Mouse (Mus musculus): ENCODE data around the gene Cdc14a. TPM values are rescaled to one million over a fixed set of nuclear protein-coding genes. Genes with fewer than 3 reads are reported as not detected.
A peak's percentile ranks its signal among the peaks of the same experiment; 100 is the strongest.

Gene Cdc14a
- total RNA-seq, 2 experiments from 2014 or later: 21.0 to 21.7 TPM

GRCm38 (mm10) chr3:116283996-116284395, 139.8 kb downstream of the Cdc14a start:
- no peak for ATAC-seq (ENCODE audit: poor library complexity, severe bottlenecking)

DNA sequence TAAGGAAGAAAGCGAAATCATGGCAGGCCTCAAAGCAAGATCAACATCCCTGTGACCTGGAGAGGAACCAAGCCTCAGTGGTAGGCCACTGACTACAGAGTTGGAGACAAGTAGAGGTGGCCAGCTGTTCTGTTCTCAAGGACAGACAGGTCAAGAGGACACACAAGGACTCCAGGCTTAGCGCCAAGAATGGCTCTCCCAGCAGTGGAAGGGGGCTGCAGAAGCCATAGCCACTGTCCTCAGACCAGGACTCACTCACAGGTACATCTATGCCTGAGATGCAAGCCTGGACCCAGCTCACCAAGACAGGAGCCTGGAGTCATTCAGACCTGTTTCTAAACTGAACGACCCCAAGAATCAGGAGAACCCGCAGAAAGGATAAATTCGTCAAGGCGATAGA, 142.2 kb downstream of the Cdc14a start:
- no peak for ATAC-seq (ENCODE audit: poor library complexity, severe bottlenecking)

GRCm38 (mm10) chr3:116277146-116277545, 146.7 kb downstream of the Cdc14a start:
- no peak for ATAC-seq (ENCODE audit: poor library complexity, severe bottlenecking)

GRCm38 (mm10) chr3:116271679-116272078, 152.2 kb downstream of the Cdc14a start:
- ATAC-seq (ENCODE audit: poor library complexity, severe bottlenecking): no peak

- ATAC-seq (ENCODE audit: poor library complexity, severe bottlenecking): no peak
Observed at GRCm38 (mm10) chr3:116267036-116267654, 156.7 kb downstream of the Cdc14a start.

GRCm38 (mm10) chr3:116266360-116266759, 157.5 kb downstream of the Cdc14a start:
- ATAC-seq (ENCODE audit: poor library complexity, severe bottlenecking): no peak

GRCm38 (mm10) chr3:116263977-116264376, 159.9 kb downstream of the Cdc14a start:
- no peak for ATAC-seq (ENCODE audit: poor library complexity, severe bottlenecking)

- no peak for ATAC-seq (ENCODE audit: poor library complexity, severe bottlenecking)
Observed at GRCm38 (mm10) chr3:116263061-116263460, 160.8 kb downstream of the Cdc14a start.

DNA sequence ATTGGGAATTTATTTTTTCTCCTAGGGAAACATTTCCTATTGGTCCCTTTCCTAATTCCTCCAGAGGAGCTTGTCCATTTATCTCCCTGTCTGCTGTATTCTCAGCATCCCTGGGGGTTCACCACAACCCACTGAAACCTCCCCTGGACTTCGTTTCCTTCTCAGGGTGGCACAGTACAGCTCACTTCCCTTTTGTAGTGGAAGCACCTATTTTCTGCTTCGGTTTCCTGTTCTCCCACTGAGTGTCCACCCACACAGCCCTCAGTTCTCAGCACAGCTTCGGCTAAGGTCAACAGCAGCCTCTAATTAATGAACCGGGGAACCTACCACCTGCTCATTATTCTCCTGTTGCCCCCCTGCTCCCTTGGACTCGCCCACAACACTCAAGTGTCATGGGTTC, 167.7 kb downstream of the Cdc14a start:
- ATAC-seq (ENCODE audit: poor library complexity, severe bottlenecking): peak; percentile 73

DNA sequence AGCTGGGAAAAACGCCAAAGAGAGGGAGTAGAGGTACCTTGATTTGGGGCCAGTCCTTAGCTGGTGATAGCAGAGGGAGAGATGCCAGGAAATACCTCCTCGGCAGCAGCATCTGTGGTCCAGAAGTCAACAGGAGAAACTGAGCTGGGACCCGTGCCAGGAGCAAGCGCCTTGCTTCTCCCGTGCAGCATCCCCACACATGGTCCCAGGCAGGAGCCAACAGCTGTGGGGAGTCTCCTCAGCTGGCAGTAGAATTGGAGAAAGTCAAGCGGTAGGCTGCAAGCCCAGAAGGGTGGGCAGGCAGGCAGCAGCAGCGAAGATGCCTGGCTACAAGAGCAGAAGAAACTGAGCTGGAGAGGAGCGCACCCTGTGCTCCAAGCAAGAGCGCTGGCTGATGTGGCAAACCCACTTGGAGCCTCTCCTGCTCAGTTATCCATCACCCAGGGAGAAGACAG, 170.7 kb downstream of the Cdc14a start, which contains the start of gene Gpr88:
Gpr88 (minus strand) TSS at position 427 of the 455 bp plus-strand sequence.
- no peak for ATAC-seq (ENCODE audit: poor library complexity, severe bottlenecking)

DNA sequence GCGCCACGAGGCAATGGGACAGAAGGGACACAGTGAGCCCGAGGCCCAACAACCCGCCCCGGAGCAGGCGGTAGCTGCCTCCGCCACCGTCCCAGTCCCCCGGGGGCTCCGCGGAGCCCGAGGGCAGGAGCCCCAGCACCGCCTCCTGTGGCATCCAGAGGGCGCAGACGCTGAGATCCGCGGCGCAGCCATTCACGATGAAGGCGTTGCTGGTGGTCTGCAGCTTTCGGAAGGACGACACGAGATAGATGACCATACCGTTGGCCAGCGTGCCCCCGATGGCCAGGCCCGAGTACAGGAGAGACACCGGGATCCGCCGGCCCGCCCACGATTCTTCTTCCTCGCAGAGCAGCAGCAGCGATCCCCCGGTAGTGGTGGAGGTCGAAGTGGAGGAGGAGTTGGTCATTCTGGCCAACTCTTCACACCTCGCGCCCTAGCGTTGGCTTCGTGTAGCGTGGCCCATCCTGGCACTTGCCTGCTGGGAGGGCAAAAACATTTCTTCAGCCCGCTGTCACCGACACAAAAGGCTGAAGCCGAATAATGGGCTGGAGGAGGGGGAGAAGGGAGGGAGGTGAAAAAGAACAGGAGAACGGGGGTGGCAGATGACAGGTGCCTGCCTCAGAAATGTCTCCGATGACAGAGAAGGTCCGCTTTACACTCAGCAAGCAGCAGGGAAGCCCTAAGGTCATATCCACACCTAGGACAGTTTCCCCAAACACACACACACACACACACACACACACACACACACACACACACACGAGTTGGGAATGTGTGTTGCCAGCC, 171.4 kb downstream of the Cdc14a start:
- ATAC-seq (ENCODE audit: poor library complexity, severe bottlenecking): peak; percentile 40; the same call in 1 of the 2 replicates

DNA sequence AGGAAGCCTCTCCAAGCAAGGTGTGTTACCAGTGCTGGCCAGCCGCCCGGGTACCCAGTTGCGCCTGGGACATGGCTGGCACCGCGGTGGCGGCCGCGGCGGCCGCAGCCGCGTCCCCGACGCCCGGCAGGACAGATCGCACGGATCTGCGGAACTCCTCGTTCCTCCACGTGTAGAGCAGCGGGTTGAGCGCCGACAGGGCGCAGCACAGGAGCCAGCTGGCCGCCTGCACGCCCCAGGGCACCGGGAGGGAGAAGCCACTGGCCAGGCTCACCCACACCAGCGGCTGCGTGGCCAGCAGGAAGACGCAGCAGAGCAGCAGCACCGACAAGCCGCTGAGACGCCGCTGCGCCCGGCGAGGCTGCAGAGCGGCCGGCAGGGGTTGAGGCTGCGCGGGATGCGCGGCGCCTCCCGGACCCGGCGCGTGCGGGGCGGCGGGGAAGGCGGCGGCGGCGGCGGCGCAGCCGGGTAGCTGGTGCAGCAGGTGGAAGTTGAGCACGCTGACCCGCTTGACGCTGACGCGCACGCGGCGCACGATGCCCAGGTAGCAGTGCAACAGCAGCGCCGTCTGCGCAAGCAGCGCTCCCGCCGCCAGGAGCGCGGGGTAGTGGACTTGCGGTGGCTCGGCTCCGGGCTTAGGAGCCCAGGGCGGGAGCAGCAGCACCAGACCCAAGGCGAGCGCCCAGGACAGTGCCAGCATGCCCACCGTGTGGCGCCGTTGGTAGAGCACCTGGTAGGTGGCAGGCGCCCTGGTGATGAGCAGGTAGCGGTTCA, 172.2 kb downstream of the Cdc14a start:
- ATAC-seq (ENCODE audit: poor library complexity, severe bottlenecking): peak; percentile 35

- no peak for ATAC-seq (ENCODE audit: poor library complexity, severe bottlenecking)
Observed at GRCm38 (mm10) chr3:116249026-116249425, 174.8 kb downstream of the Cdc14a start.

GRCm38 (mm10) chr3:116244476-116244875, 179.4 kb downstream of the Cdc14a start:
- ATAC-seq (ENCODE audit: poor library complexity, severe bottlenecking): no peak

DNA sequence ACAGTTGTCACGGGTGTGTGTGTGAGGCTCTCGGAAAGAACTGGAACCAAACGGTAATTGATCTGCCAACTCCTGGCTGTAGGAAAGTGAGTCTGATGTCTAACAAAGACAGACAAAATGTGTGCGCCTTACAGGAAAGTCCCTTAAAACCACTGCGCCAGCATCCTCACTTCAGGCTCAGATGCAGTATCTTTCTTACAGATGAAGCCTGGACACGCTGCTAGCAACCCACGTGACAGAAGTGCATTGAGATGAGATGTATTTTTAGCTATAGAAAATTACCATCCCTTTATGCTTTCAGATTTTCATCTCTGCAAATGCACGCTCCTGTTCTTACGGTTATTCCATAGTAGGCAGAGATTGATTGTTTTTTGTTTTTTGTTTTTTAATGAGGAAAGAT, 181.1 kb downstream of the Cdc14a start:
- ATAC-seq (ENCODE audit: poor library complexity, severe bottlenecking): no peak

DNA sequence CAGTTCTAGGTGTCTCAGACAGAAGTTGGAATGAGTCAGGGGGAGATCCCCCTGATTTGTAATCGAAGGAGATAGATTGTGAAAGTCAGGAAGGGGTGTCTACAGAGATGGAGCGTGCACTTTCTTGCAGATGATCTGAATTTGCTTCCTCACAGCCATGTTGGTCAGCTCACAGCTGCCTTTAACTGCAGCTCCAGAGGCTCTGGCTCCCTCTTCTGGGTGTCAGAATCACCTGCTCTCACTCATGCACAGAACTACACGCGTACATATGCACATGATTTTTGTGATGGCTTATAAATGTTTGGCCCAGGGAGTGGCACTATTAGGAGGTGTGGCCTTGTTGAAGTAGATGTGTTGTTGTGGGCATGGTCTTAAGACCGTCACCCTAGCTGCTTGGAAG, 186.3 kb downstream of the Cdc14a start:
- peak; percentile 40; the same call in 1 of the 2 replicates for ATAC-seq (ENCODE audit: poor library complexity, severe bottlenecking)

GRCm38 (mm10) chr3:116236856-116237255, 187.0 kb downstream of the Cdc14a start:
- ATAC-seq (ENCODE audit: poor library complexity, severe bottlenecking): no peak

DNA sequence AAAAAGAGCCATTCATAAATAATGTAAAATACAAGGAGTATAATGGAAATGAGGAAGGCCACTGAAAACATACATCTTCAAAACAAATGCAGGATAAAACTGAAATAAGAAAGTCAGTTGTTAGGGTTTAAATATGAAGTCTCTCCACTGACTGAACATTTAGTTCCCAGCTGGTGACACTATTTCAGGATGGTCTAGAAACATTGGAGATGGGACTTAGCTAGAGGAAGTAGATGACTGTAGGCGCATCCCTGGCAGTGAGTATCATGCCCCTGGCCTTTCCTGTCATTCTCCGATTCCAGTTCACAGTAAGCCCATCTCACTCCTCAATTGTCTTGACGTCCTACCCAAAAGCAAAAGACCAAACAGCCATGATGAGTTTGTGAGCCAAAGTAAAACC, 190.3 kb downstream of the Cdc14a start:
- no peak for ATAC-seq (ENCODE audit: poor library complexity, severe bottlenecking)

GRCm38 (mm10) chr3:116232763-116233162, 191.1 kb downstream of the Cdc14a start:
- ATAC-seq (ENCODE audit: poor library complexity, severe bottlenecking): no peak

- ATAC-seq (ENCODE audit: poor library complexity, severe bottlenecking): no peak
Observed at GRCm38 (mm10) chr3:116229336-116229735, 194.5 kb downstream of the Cdc14a start.
